Mouse (Mus musculus) CH12.LX (cell line): ENCODE results near the gene Tmem164. TPM values are rescaled to one million over a fixed set of nuclear protein-coding genes. Genes with fewer than 3 reads are reported as not detected.

Experiments
- DNase-seq: peaks from one replicate; pipeline ENCODE4 v3.0.0-alpha.2; 2013; ENCODE audit errors: extremely low read depth
- H3K27ac ChIP-seq: 2 replicates; pipeline ENCODE4 v1.5.1; 2012; ENCODE audit warnings: low read depth, mild to moderate bottlenecking, control low read depth, moderate library complexity; ENCODE audit not compliant: insufficient read depth
- H3K27me3 ChIP-seq: replicated peaks from 2 replicates; pipeline ENCODE3; 2012; ENCODE audit warnings: inconsistent platforms
- H3K36me3 ChIP-seq, 2 experiments: replicated peaks in 1 of 2; 2 replicates each; pipeline versions ENCODE3 to v1.6.1; 2012; ENCODE audit warnings: inconsistent platforms in 1 of 2, low read length in 1 of 2, mild to moderate bottlenecking in 1 of 2, mixed read lengths in 1 of 2, moderate library complexity in 1 of 2; ENCODE audit not compliant: control insufficient read depth in 1 of 2, insufficient read depth in 1 of 2
- H3K4me1 ChIP-seq, 2 experiments: 2 replicates each; pipeline ENCODE4 v1.6.1; 2012; ENCODE audit warnings: inconsistent platforms in 1 of 2, moderate library complexity in 1 of 2; ENCODE audit not compliant: insufficient read depth in 2 of 2, control insufficient read depth in 1 of 2
- H3K4me2 ChIP-seq: 2 replicates; pipeline ENCODE4 v1.6.1; 2012; ENCODE audit warnings: low read depth, mild to moderate bottlenecking, control low read depth; ENCODE audit not compliant: poor library complexity, insufficient read depth, severe bottlenecking
- H3K4me3 ChIP-seq, 3 experiments: fragments of 150-350 bp in 1 of 3; sonication (generic) in 1 of 3; replicated peaks in 1 of 3; 2 replicates each; pipeline versions ENCODE3 to v1.5.1; 2011 to 2012; ENCODE audit warnings: low read depth in 2 of 3, low read length in 2 of 3, mild to moderate bottlenecking in 2 of 3, moderate library complexity in 2 of 3, control low read depth in 1 of 3, improper control_type of control experiment in 1 of 3, inconsistent platforms in 1 of 3, mixed read lengths in 1 of 3; ENCODE audit not compliant: poor library complexity in 1 of 3
- H3K79me2 ChIP-seq: replicated peaks from 2 replicates; pipeline ENCODE4 v1.6.1; 2012; ENCODE audit warnings: mild to moderate bottlenecking, moderate library complexity; ENCODE audit not compliant: control insufficient read depth, poor library complexity, insufficient read depth, severe bottlenecking; ENCODE audit errors: extremely low read depth
- H3K9ac ChIP-seq: 2 replicates; pipeline ENCODE4 v1.6.1; 2012; ENCODE audit warnings: low read depth, mild to moderate bottlenecking, control low read depth, moderate library complexity; ENCODE audit not compliant: insufficient read depth
- H3K9me3 ChIP-seq: replicated peaks from 2 replicates; pipeline ENCODE3; 2012; ENCODE audit warnings: low read length, inconsistent platforms, mixed read lengths
- CTCF ChIP-seq, 2 experiments: IDR thresholded peaks in 1 of 2; conservative IDR thresholded peaks in 1 of 2; 2 replicates each; pipeline ENCODE4 v1.5.1; 2011 to 2012; ENCODE audit warnings: low read depth in 2 of 2, low read length in 2 of 2, improper control_type of control experiment in 1 of 2, inconsistent platforms in 1 of 2, mild to moderate bottlenecking in 1 of 2, moderate library complexity in 1 of 2
- ELF1 ChIP-seq: IDR thresholded peaks from 2 replicates; pipeline ENCODE4 v1.6.1; 2014; ENCODE audit warnings: low read depth, mild to moderate bottlenecking, inconsistent platforms, low read length, improper control_type of control experiment
- EP300 ChIP-seq: IDR thresholded peaks from 2 replicates; pipeline ENCODE4 v1.6.1; 2011; ENCODE audit warnings: low read length, improper control_type of control experiment
- GABPA ChIP-seq: IDR thresholded peaks from 2 replicates; pipeline ENCODE4 v1.6.1; 2012; ENCODE audit warnings: low read depth, low read length, improper control_type of control experiment, inconsistent platforms; ENCODE audit not compliant: insufficient replicate concordance
- KAT2A ChIP-seq: IDR thresholded peaks from 2 replicates; pipeline ENCODE4 v1.6.1; 2012; ENCODE audit warnings: low read length, improper control_type of control experiment, inconsistent platforms; ENCODE audit not compliant: insufficient replicate concordance
- MAX ChIP-seq: IDR thresholded peaks from 2 replicates; pipeline ENCODE4 v1.6.1; 2011; ENCODE audit warnings: low read length, improper control_type of control experiment
- MXI1 ChIP-seq: IDR thresholded peaks from 2 replicates; pipeline ENCODE4 v1.6.1; 2011; ENCODE audit warnings: mild to moderate bottlenecking, low read depth, low read length, improper control_type of control experiment
- MYC ChIP-seq: IDR thresholded peaks from 2 replicates; pipeline ENCODE4 v1.6.1; 2011; ENCODE audit warnings: low read depth, mild to moderate bottlenecking, improper control_type of control experiment, low read length
- NELFE ChIP-seq: IDR thresholded peaks from 2 replicates; pipeline ENCODE4 v1.6.1; 2011; ENCODE audit warnings: low read depth, low read length, improper control_type of control experiment
- NRF1 ChIP-seq: IDR thresholded peaks from 2 replicates; pipeline ENCODE4 v1.6.1; 2014; ENCODE audit warnings: low read depth, mild to moderate bottlenecking, inconsistent platforms, low read length, improper control_type of control experiment, moderate library complexity
- PAX5 ChIP-seq: IDR thresholded peaks from 2 replicates; pipeline ENCODE4 v1.6.1; 2012; ENCODE audit warnings: low read length, inconsistent platforms, mixed read lengths
- POLR2A ChIP-seq: IDR thresholded peaks from 2 replicates; pipeline ENCODE4 v1.6.1; 2011; ENCODE audit warnings: low read depth, mild to moderate bottlenecking, improper control_type of control experiment, low read length
- POLR2AphosphoS2 ChIP-seq: IDR thresholded peaks from 2 replicates; pipeline ENCODE4 v1.6.1; 2011; ENCODE audit warnings: low read depth, low read length, improper control_type of control experiment
- RAD21 ChIP-seq: IDR thresholded peaks from 2 replicates; pipeline ENCODE4 v1.6.1; 2011; ENCODE audit warnings: low read depth, mild to moderate bottlenecking, low read length, improper control_type of control experiment, moderate library complexity
- RCOR1 ChIP-seq: conservative IDR thresholded peaks from 2 replicates; pipeline ENCODE4 v1.6.1; 2012; ENCODE audit warnings: low read depth, mild to moderate bottlenecking, inconsistent platforms, low read length, improper control_type of control experiment
- SIN3A ChIP-seq: IDR thresholded peaks from 2 replicates; pipeline ENCODE4 v1.6.1; 2012; ENCODE audit warnings: low read length, improper control_type of control experiment, inconsistent platforms
- SMC3 ChIP-seq: IDR thresholded peaks from 2 replicates; pipeline ENCODE4 v1.6.1; 2011; ENCODE audit warnings: low read depth, low read length, improper control_type of control experiment
- TBP ChIP-seq: conservative IDR thresholded peaks from 2 replicates; pipeline ENCODE4 v1.6.1; 2011; ENCODE audit warnings: low read depth, low read length, improper control_type of control experiment
- TCF12 ChIP-seq: IDR thresholded peaks from 2 replicates; pipeline ENCODE4 v1.6.1; 2014; ENCODE audit warnings: low read depth, mild to moderate bottlenecking, inconsistent platforms, low read length, improper control_type of control experiment
- USF1 ChIP-seq: IDR thresholded peaks from 2 replicates; pipeline ENCODE4 v1.6.1; 2014; ENCODE audit warnings: low read depth, mild to moderate bottlenecking, inconsistent platforms, low read length, improper control_type of control experiment
- USF2 ChIP-seq: conservative IDR thresholded peaks from 2 replicates; pipeline ENCODE4 v1.6.1; 2011; ENCODE audit warnings: low read depth, low read length, improper control_type of control experiment
- ZKSCAN1 ChIP-seq: IDR thresholded peaks from 2 replicates; pipeline ENCODE4 v1.6.1; 2012; ENCODE audit warnings: low read depth, inconsistent platforms, low read length, improper control_type of control experiment, borderline replicate concordance
- dilution Hi-C: fragments of 300-500 bp; cut with MboI; formaldehyde crosslinking; loops from 2 replicates; pipeline ENCODE4 v1.14.3; 2020; ENCODE audit warnings: low sequenced_read_pairs; ENCODE audit not compliant: extremely low pct_unique_long_range_greater_than_20kb, extremely low pct_ligation_motif_present
- in situ Hi-C: fragments of 300-500 bp; cut with MboI; formaldehyde crosslinking; loops from 3 replicates; pipeline ENCODE4 v1.14.3; 2019; ENCODE audit warnings: low sequenced_read_pairs, low pct_ligation_motif_present, low pct_unique_long_range_greater_than_20kb, mixed read lengths
- polyA plus RNA-seq: library from polyadenylated mRNA; unstranded; fragments of >175 nt; gene quantifications from 2 replicates; pipeline ENCODE4 v1.2.1, GENCODE M21; 2012; ENCODE audit warnings: low read depth; ENCODE audit not compliant: insufficient read length
- total RNA-seq, 2 experiments: library from RNA; depleted of rRNA; stranded (reverse); fragments of 300-350 nt in 1 of 2; fragments of >200 nt in 1 of 2; gene quantifications; 2 replicates each; pipeline ENCODE4 v1.2.3; 2012 to 2014

The Tmem164 gene
- total and polyA plus RNA-seq, 3 experiments = 19.2 to 22.7 (median 21.5) TPM

- Histone ChIP-seq H3K9me3 (no peaks in the 10 kb centered on the region), H3K36me3 (no peaks in the 10 kb centered on the region), H3K9ac (no peak overlapping the region), H3K4me2 (no peak overlapping the region), H3K4me1 (no peaks in the 10 kb centered on the region), H3K79me2 (no peaks in the 10 kb centered on the region), H3K27ac (no peak overlapping the region), H3K4me3 (no peak overlapping the region), H3K27me3 (no peaks in the 10 kb centered on the region)
- dilution Hi-C loops = no loop called here
- in situ Hi-C loops = no loop called here
- no peak for DNase-seq
- TF ChIP-seq RCOR1 (no peak), SIN3A (no peak), EP300 (no peak), ELF1 (no peak), RAD21 (no peak), ZKSCAN1 (no peak), TBP (no peak), GABPA (no peak)
Measured at GRCm38 (mm10) chrX:142669312-142670091, 11.7 kb upstream of the Tmem164 start.

GRCm38 (mm10) chrX:142670121-142670520 is 11.1 kb upstream of the Tmem164 start:
- no peaks in the 10 kb centered on the region for H3K9me3 ChIP-seq
- no peak for DNase-seq
- no peak overlapping the region for H3K4me2 ChIP-seq
- no peak overlapping the region for H3K27ac ChIP-seq
- dilution Hi-C loops (no loop called here), in situ Hi-C loops (no loop called here)
- H3K4me3 ChIP-seq = no peak overlapping the region
- H3K4me1 ChIP-seq = no peaks in the 10 kb centered on the region
- H3K9ac ChIP-seq = no peak overlapping the region
- H3K36me3 ChIP-seq = no peaks in the 10 kb centered on the region
- H3K79me2 ChIP-seq = no peaks in the 10 kb centered on the region
- no peaks in the 10 kb centered on the region for H3K27me3 ChIP-seq
- TF ChIP-seq PAX5 = no peak
- no peak for TF ChIP-seq USF1
- TF ChIP-seq POLR2A = no peak
- no peak for TF ChIP-seq MXI1
- TF ChIP-seq NELFE = no peak
- TF ChIP-seq SMC3 = no peak
- TF ChIP-seq NRF1 = no peak
- no peak for TF ChIP-seq KAT2A
- TF ChIP-seq POLR2AphosphoS2 = no peak
- TF ChIP-seq TBP = no peak
- no peak for TF ChIP-seq GABPA
- no peak for TF ChIP-seq MAX
- no peak for TF ChIP-seq ELF1
- TF ChIP-seq RAD21 = no peak
- no peak for TF ChIP-seq USF2
- TF ChIP-seq MYC = no peak
- no peak for TF ChIP-seq CTCF (conservative IDR thresholded peaks at IDR 0.05 in 1 of 2, IDR thresholded peaks at IDR 0.05 in 1 of 2; ENCODE audit: low read depth in 2 of 2, low read length in 2 of 2)
- no peak for TF ChIP-seq TCF12
